ENCODE assay signal across 8 mouse cellular contexts in the genomic region with DNA sequence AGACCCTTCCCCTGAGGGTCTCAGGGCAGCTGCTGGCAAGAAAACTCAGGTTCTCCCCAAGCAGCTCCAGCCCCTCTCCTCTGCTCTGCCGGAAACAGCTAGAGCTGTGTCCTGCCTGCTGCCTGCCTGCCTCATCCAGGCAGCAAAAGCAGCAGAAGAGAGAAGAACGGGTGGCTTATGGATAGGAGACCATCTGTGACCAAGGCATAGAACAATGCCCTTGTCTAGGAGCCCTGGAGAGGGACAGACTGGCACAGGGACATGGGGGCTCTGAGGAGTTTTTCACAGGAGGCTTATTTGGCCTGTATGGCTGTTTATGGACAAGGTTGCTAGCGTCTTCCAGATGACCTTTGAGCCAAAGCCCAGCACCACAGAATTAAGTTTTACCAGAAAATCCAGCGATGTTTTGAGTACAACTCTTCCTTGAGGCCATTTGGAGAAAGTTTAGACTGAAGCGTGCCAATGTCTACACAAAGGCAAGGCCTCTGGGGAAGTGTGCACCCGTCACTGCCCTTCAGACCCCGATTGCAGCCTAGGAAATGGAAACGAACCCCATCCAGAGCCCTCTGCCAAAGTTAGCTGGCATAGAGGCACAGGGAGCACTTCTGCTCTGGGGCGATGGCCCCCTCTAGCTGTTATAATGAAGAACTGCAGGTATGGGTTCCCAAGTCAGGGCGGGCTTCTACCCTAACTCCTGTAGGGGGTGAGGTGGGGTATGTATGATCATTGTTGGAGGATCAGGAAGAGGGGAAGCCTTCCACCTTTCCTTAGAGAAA. TPM values are rescaled to one million over a fixed set of nuclear protein-coding genes. Genes with fewer than 3 reads are reported as not detected.
A peak's percentile ranks its signal among the peaks of the same experiment; 100 is the strongest.
DNase-seq lines count a peak whose midpoint lies in the region; ATAC-seq and TF ChIP-seq lines count a peak whose summit lies in the region.

No protein-coding gene starts in this region.

- no peak overlapping the region for H3K4me3 ChIP-seq in kidney, embryonic 14.5 days (ENCODE audit: low read length)
- no peak overlapping the region for H3K4me3 ChIP-seq in bone marrow, adult 2 months (replicated peaks; ENCODE audit: control insufficient read depth, low read depth, low read length)
- no peak overlapping the region for H3K4me3 ChIP-seq in spleen, adult 2 months (ENCODE audit: extremely low read depth, insufficient read depth, insufficient read length)

- DNase-seq in kidney, adult 18-20 months, result peak; percentile 73
- peak; percentile 53 to 71 for DNase-seq in heart, postnatal 14 days
- DNase-seq in layer of hippocampus, adult 9-10 months (ENCODE audit: low spot score), result peak; percentile 37
- peak; percentile 63 to 75 for DNase-seq in lung, postnatal 4 days
- DNase-seq in spleen, adult 2 months (ENCODE audit: low read depth in 1 of 2, low spot score in 2 of 2), result peak in 1 of 2 experiments; percentile 41

- 50% methylated on average over 10 of the region's 10 CpGs for WGBS in kidney, embryonic 14.5 days
- WGBS in bone marrow, adult 2 months, result 34% methylated on average over 10 of the region's 10 CpGs
- 42% methylated on average over 10 of the region's 10 CpGs for WGBS in spleen, adult 2 months

- H3K27me3 ChIP-seq in kidney, embryonic 14.5 days (ENCODE audit: control insufficient read depth, insufficient read depth, low read length), result no peaks in the 10 kb centered on the region
- no peaks in the 10 kb centered on the region for H3K27me3 ChIP-seq in spleen, adult 2 months (ENCODE audit: control insufficient read depth, insufficient read depth, low read length)

- peak; percentile 80 for TF ChIP-seq CTCF in bone marrow, adult 2 months (IDR thresholded peaks at IDR 0.05; ENCODE audit: control insufficient read depth, insufficient read depth, low read length)
- TF ChIP-seq CTCF in spleen, adult 2 months (IDR thresholded peaks at IDR 0.05; ENCODE audit: extremely low read depth, insufficient read depth, insufficient read length, insufficient replicate concordance), result peak; percentile 72; the same call in 1 of the 2 replicates

- no peak overlapping the region for H3K4me2 ChIP-seq in kidney, embryonic 14.5 days (replicated peaks; ENCODE audit: low read depth, low read length)

- H3K36me3 ChIP-seq in kidney, embryonic 14.5 days (ENCODE audit: control insufficient read depth, insufficient read depth, low read length), result peaks cover 8% of the 10 kb centered on the region; the same call in 1 of the 2 replicates
- peaks cover 4% of the 10 kb centered on the region; the same call in 1 of the 2 replicates for H3K36me3 ChIP-seq in spleen, adult 2 months (ENCODE audit: control insufficient read depth, insufficient read depth, low read length)

- H3K9ac ChIP-seq in kidney, embryonic 14.5 days (ENCODE audit: low read depth, low read length), result no peak overlapping the region

- no peak overlapping the region; the same call in 1 of the 2 replicates for H3K27ac ChIP-seq in kidney, embryonic 14.5 days (ENCODE audit: low read depth, low read length)
- no peak overlapping the region for H3K27ac ChIP-seq in bone marrow, adult 2 months (ENCODE audit: control insufficient read depth, insufficient read depth, low read depth, low read length, poor library complexity)
- no peak overlapping the region for H3K27ac ChIP-seq in spleen, adult 2 months (ENCODE audit: insufficient read depth, low read length)

- peaks cover 59% of the 10 kb centered on the region for H3K4me1 ChIP-seq in kidney, embryonic 14.5 days (ENCODE audit: control insufficient read depth, insufficient read depth, low read length)
- peaks cover 13% of the 10 kb centered on the region for H3K4me1 ChIP-seq in bone marrow, adult 2 months (ENCODE audit: control insufficient read depth, insufficient read depth, low read length)
- H3K4me1 ChIP-seq in spleen, adult 2 months (ENCODE audit: control insufficient read depth, insufficient read depth, insufficient read length), result peaks cover 19% of the 10 kb centered on the region; the same call in 1 of the 2 replicates

- intact Hi-C loops in heart, postnatal 14 days (cut with DNase I), result loop anchor here (5.0 kb wide), 1 partner anchor 35 kb away; no protein-coding TSS in a partner anchor

- no peaks in the 10 kb centered on the region for H3K9me3 ChIP-seq in kidney, embryonic 14.5 days (ENCODE audit: control insufficient read depth, low read length)

- TF ChIP-seq POLR2A in bone marrow, adult 2 months (IDR thresholded peaks at IDR 0.05; ENCODE audit: borderline replicate concordance, control insufficient read depth, low read depth, low read length), result no peak
- TF ChIP-seq POLR2A in spleen, adult 2 months (IDR thresholded peaks at IDR 0.05; ENCODE audit: low read depth, low read length), result no peak

- no peak for ATAC-seq in kidney, embryonic 14.5 days (ENCODE audit: low FRiP score, low TSS enrichment)
- peak; percentile 69 for ATAC-seq in erythroblast, adult 5-6 weeks (replicated peaks; ENCODE audit: low FRiP score, poor library complexity, severe bottlenecking)

RNA-seq across cellular contexts. Expression of gene Trim8, which starts 49.3 kb away (rescaled TPM):
- 28.3 and 35.6 TPM in 2 replicates for polyA plus RNA-seq in kidney, embryonic 14.5 days (2014; fragmentation: Nextera tagmentation; extraction: Ambion mirVana)
- polyA plus RNA-seq in bone marrow, adult 2 months (2011; ENCODE audit: insufficient read depth, insufficient read length, low replicate concordance, missing spikeins), result 13.9 and 25.9 TPM in 2 replicates
- total RNA-seq in erythroblast, adult 5-6 weeks (2015; ENCODE audit: low replicate concordance), result 5.4 and 6.1 TPM in 2 replicates
- 2.0 and 6.4 TPM in 2 replicates for total RNA-seq in erythroblast, adult 5-6 weeks (2017; ENCODE audit: low replicate concordance)
- 10 to 100 TPM; 47.6 to 50.0 TPM for total RNA-seq in heart, postnatal 14 days (2021)
- polyA plus RNA-seq in spleen, adult 2 months (2012; rRNA removed), result 47.1 and 58.4 TPM in 2 replicates

RNA-seq across cellular contexts. Expression of gene Sufu, which starts 55.5 kb away (rescaled TPM):
- 28.1 and 48.8 TPM in 2 replicates for polyA plus RNA-seq in kidney, embryonic 14.5 days (2014; fragmentation: Nextera tagmentation; extraction: Ambion mirVana)
- 5.3 and 6.3 TPM in 2 replicates for polyA plus RNA-seq in bone marrow, adult 2 months (2011; ENCODE audit: insufficient read depth, insufficient read length, low replicate concordance, missing spikeins)
- total RNA-seq in erythroblast, adult 5-6 weeks (2015; ENCODE audit: low replicate concordance), result 3.8 and 10.8 TPM in 2 replicates
- 1.1 and 1.2 TPM in 2 replicates for total RNA-seq in erythroblast, adult 5-6 weeks (2017; ENCODE audit: low replicate concordance)
- 10 to 100 TPM; 15.1 to 15.3 TPM for total RNA-seq in heart, postnatal 14 days (2021)
- 18.6 and 22.1 TPM in 2 replicates for polyA plus RNA-seq in spleen, adult 2 months (2012; rRNA removed)

RNA-seq across cellular contexts. Expression of gene Actr1a, which starts 56.7 kb away (rescaled TPM):
- 78.5 and 134 TPM in 2 replicates for polyA plus RNA-seq in kidney, embryonic 14.5 days (2014; fragmentation: Nextera tagmentation; extraction: Ambion mirVana)
- 40.3 and 53.5 TPM in 2 replicates for polyA plus RNA-seq in bone marrow, adult 2 months (2011; ENCODE audit: insufficient read depth, insufficient read length, low replicate concordance, missing spikeins)
- 16.5 and 21.5 TPM in 2 replicates for total RNA-seq in erythroblast, adult 5-6 weeks (2015; ENCODE audit: low replicate concordance)
- 38.2 and 39.2 TPM in 2 replicates for total RNA-seq in erythroblast, adult 5-6 weeks (2017; ENCODE audit: low replicate concordance)
- 100 to 1,000 TPM; 104 to 108 TPM for total RNA-seq in heart, postnatal 14 days (2021)
- polyA plus RNA-seq in spleen, adult 2 months (2012; rRNA removed), result 55.7 and 60.5 TPM in 2 replicates
